Mouse (Mus musculus) liver, embryonic 13.5 days (tissue): ENCODE results near the gene Fbxl22. TPM values are rescaled to one million over a fixed set of nuclear protein-coding genes. Genes with fewer than 3 reads are reported as not detected.

Source experiments
- ATAC-seq: fragments of 200-750 bp; cut with Nextera tagmentation; 2 replicates; pipeline ENCODE4 v1.8.0; 2017; ENCODE audit warnings: low read depth, mild to moderate bottlenecking, moderate number of reproducible peaks, moderate library complexity
- DNase-seq: peaks from one replicate; pipeline ENCODE4 v3.0.0; 2022
- H3K27ac ChIP-seq: fragments of 300-500 bp; sonication (generic); 2 replicates; pipeline ENCODE4 v1.5.1; 2015; ENCODE audit warnings: moderate library complexity, mild to moderate bottlenecking, inconsistent platforms
- H3K27me3 ChIP-seq: fragments of 300-500 bp; sonication (generic); 2 replicates; pipeline ENCODE4 v1.6.1; 2015; ENCODE audit warnings: mild to moderate bottlenecking, inconsistent platforms
- H3K36me3 ChIP-seq: fragments of 300-500 bp; sonication (generic); 2 replicates; pipeline ENCODE4 v1.6.1; 2015; ENCODE audit warnings: mild to moderate bottlenecking, inconsistent platforms
- H3K4me1 ChIP-seq: fragments of 300-500 bp; sonication (generic); replicated peaks from 2 replicates; pipeline ENCODE4 v1.6.1; 2015; ENCODE audit warnings: inconsistent platforms
- H3K4me2 ChIP-seq: fragments of 300-500 bp; sonication (generic); 2 replicates; pipeline ENCODE4 v1.6.1; 2015; ENCODE audit warnings: inconsistent platforms, mild to moderate bottlenecking, moderate library complexity
- H3K4me3 ChIP-seq: fragments of 300-500 bp; sonication (generic); replicated peaks from 2 replicates; pipeline ENCODE4 v1.5.1; 2015; ENCODE audit warnings: mild to moderate bottlenecking, inconsistent platforms
- H3K9ac ChIP-seq: fragments of 300-500 bp; sonication (generic); 2 replicates; pipeline ENCODE4 v1.6.1; 2015; ENCODE audit warnings: mild to moderate bottlenecking, inconsistent platforms
- H3K9me3 ChIP-seq: fragments of 300-500 bp; sonication (generic); replicated peaks from 2 replicates; pipeline ENCODE4 v1.6.1; 2016; ENCODE audit warnings: inconsistent platforms
- WGBS: fragments of 180-500 bp; shearing (Covaris S2); methylation state at CpG from one replicate; pipeline ENCODE4 v1.1.7; 2015; ENCODE audit not compliant: insufficient replicate concordance; 5-methylcytosine and 5-hydroxymethylcytosine counted together
- polyA plus RNA-seq: library from polyadenylated mRNA; unstranded; fragments of >200 nt; fragmentation: Nextera tagmentation; extraction: Ambion mirVana; gene quantifications from 2 replicates; pipeline ENCODE4 v1.2.1, GENCODE M21; 2015

Fbxl22 gene
- 0.68 and 0.82 TPM in 2 replicates for polyA plus RNA-seq

DNA sequence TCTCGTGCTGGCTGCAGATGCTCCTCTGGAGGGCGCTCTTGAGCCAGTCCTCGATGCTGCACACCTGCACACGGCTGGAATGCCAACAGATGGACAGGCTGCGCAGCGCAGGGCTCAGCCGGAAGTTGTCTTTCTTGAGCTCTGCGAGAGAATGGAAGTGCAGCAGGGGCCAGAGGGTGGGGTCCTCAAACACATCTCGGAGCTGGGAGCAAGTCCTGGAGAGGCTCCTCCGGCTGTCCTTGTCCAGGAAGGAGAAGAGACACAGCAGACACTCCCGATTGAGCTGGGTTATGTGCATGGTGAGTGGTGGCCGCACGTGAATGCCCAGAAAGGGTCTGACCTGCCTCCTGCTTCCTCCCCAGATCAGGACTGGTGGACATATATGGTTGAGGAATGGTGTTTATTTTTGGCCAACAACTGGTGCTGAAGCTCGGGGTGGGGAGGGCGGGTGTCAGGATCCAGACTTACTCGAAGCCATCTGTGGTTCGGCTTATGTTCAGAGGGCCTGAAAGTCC lies at the start of gene Fbxl22:
Gene Fbxl22, minus strand, starts transcription at position 338 of the 515 bp plus-strand sequence.
- Histone ChIP-seq H3K9me3 (no peaks in the 10 kb centered on the region), H3K27me3 (no peaks in the 10 kb centered on the region), H3K4me2 (no peak within 1 kb of the TSS), H3K9ac (no peak within 1 kb of the TSS), H3K36me3 (peaks cover 61% of the 10 kb centered on the region), H3K27ac (0 out of 2 replicates have a peak within 1 kb of the TSS, but pooled peaks have one; percentile 95), H3K4me3 (no peak within 1 kb of the TSS), H3K4me1 (peaks cover 53% of the 10 kb centered on the region)
- DNase-seq (peak; percentile 15), ATAC-seq (no peak)
- WGBS: 76% methylated on average over 17 of the region's 17 CpGs

DNA sequence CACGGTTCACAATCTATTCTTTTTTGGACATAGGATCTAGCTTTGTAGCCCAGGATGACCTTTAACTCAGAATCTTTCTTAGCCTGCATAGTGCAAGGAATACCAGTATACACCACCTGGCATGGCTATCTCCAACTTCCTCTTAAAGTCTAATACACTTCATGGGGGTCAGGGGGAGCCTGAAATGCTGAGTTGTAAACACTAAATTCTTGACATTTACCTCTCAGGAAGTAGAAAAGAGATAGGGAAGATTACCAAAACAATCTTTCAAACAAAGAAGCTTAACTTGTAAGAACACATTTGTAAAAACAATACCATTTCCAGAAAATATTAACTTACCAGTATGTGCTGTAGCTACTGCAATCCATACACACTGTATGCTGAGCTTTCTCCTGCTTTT lies 47.8 kb upstream of the Fbxl22 start:
- ATAC-seq: no peak

GRCm38 (mm10) chr9:66561496-66561895 lies 47.1 kb upstream of the Fbxl22 start:
- Histone ChIP-seq H3K27ac (no peak overlapping the region), H3K36me3 (no peaks in the 10 kb centered on the region), H3K4me1 (peaks cover 33% of the 10 kb centered on the region), H3K4me3 (no peak overlapping the region), H3K9me3 (no peaks in the 10 kb centered on the region), H3K9ac (no peak overlapping the region), H3K4me2 (no peak overlapping the region), H3K27me3 (no peaks in the 10 kb centered on the region)
- WGBS: 83% methylated on average over 2 of the region's 2 CpGs
- DNase-seq (no peak), ATAC-seq (no peak)

More for the DNA sequence above, 47.8 kb upstream of the Fbxl22 start:
- no peaks in the 10 kb centered on the region for H3K27me3 ChIP-seq
- H3K9ac ChIP-seq: no peak overlapping the region
- 44% methylated on average over 1 of the region's 1 CpGs for WGBS
- DNase-seq: no peak
- no peak overlapping the region for H3K4me2 ChIP-seq
- H3K36me3 ChIP-seq: no peaks in the 10 kb centered on the region
- no peaks in the 10 kb centered on the region for H3K9me3 ChIP-seq
- H3K27ac ChIP-seq: no peak overlapping the region; the same call in 1 of the 2 replicates
- peaks cover 36% of the 10 kb centered on the region for H3K4me1 ChIP-seq
- no peak overlapping the region for H3K4me3 ChIP-seq

DNA sequence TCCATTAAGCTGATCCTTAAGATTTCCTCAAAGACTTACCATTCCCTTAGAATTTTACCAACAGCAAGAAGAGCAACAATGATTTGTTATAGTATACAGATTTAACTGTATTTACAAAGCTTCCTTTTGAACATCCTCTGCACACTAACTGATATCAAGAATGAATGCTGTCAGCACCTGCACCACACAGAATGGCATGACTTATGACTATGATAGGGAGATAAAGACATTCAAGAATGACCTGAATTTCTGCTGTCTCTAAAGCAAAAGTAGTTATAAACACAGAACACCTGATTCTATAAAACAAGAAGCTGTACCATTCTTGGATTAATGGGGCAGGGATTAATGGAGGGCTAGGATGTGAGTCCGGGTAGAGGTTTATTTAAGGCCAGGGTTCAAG lies 46.3 kb upstream of the Fbxl22 start:
- no peaks in the 10 kb centered on the region for H3K9me3 ChIP-seq
- no peak for ATAC-seq
- H3K36me3 ChIP-seq: no peaks in the 10 kb centered on the region
- 73% methylated on average over 1 of the region's 1 CpGs for WGBS
- H3K4me1 ChIP-seq: peaks cover 33% of the 10 kb centered on the region
- no peak overlapping the region for H3K4me3 ChIP-seq
- H3K27ac ChIP-seq: no peak overlapping the region
- no peak overlapping the region for H3K9ac ChIP-seq
- no peak overlapping the region for H3K4me2 ChIP-seq
- DNase-seq: no peak
- H3K27me3 ChIP-seq: no peaks in the 10 kb centered on the region

- Histone ChIP-seq H3K4me1 (peaks cover 31% of the 10 kb centered on the region), H3K4me2 (no peak overlapping the region), H3K9me3 (no peaks in the 10 kb centered on the region), H3K27me3 (no peaks in the 10 kb centered on the region), H3K4me3 (no peak overlapping the region), H3K36me3 (no peaks in the 10 kb centered on the region), H3K27ac (no peak overlapping the region), H3K9ac (no peak overlapping the region)
- ATAC-seq: no peak
- 22% methylated on average over 2 of the region's 2 CpGs for WGBS
- no peak for DNase-seq
Observed at GRCm38 (mm10) chr9:66560295-66560694, 45.9 kb upstream of the Fbxl22 start.

DNA sequence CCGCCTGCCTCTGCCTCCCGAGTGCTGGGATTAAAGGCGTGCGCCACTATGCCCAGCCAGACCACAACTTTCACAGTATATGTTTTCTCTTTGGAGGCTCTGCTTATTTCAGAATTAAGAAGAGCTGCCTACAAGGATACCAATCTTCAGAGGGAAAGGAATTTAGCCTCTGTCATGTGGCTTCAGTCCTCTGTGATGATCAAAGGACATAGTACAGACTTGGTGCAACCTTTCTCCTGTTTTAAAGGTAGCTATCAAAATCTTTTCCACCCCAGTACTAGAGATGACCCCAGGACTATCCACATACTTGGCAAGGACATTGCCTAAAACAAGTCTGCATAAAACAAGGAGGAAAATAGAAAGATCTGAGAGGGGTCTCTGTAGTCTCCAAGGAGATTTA lies 44.6 kb upstream of the Fbxl22 start:
- no peak overlapping the region for H3K4me2 ChIP-seq
- 83% methylated on average over 4 of the region's 4 CpGs for WGBS

DNA sequence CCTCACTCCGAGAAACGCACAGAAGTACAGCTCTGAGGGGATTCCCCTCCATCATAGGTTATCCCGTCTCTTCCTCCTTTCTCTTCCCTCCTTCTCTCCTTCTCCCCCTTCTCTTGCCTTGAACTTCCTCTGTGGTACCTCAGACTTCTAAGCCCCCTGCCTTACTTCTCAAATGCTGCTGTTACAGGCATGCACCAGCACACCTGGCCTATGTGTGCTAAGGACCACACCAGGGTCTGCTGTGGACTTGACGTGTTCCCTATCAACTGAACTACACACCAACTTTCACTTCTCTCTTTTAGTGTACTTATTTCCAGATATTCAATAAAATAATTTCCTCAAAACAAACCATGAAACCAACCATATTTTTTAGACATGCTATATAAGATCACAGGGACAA lies 28.4 kb upstream of the Fbxl22 start:
- no peaks in the 10 kb centered on the region for H3K9me3 ChIP-seq
- ATAC-seq: no peak
- H3K27me3 ChIP-seq: no peaks in the 10 kb centered on the region
- H3K36me3 ChIP-seq: peaks cover 36% of the 10 kb centered on the region
- H3K4me2 ChIP-seq: no peak overlapping the region
- no peak for DNase-seq
- no peak overlapping the region for H3K27ac ChIP-seq
- no peaks in the 10 kb centered on the region for H3K4me1 ChIP-seq
- H3K4me3 ChIP-seq: no peak overlapping the region
- WGBS: 85% methylated on average over 4 of the region's 4 CpGs
- no peak overlapping the region for H3K9ac ChIP-seq

More for the DNA sequence above, 44.6 kb upstream of the Fbxl22 start:
- H3K36me3 ChIP-seq: no peaks in the 10 kb centered on the region
- H3K27ac ChIP-seq: no peak overlapping the region
- H3K4me3 ChIP-seq: no peak overlapping the region
- H3K27me3 ChIP-seq: no peaks in the 10 kb centered on the region
- ATAC-seq (no peak), DNase-seq (no peak)
- H3K9me3 ChIP-seq: no peaks in the 10 kb centered on the region
- H3K9ac ChIP-seq: no peak overlapping the region
- H3K4me1 ChIP-seq: peaks cover 28% of the 10 kb centered on the region

- DNase-seq (no peak), ATAC-seq (no peak)
Observed at GRCm38 (mm10) chr9:66521595-66521994, 7.2 kb upstream of the Fbxl22 start.

GRCm38 (mm10) chr9:66520299-66520698 lies 5.9 kb upstream of the Fbxl22 start:
- no peak overlapping the region for H3K9ac ChIP-seq
- WGBS: 83% methylated on average over 4 of the region's 4 CpGs
- H3K4me1 ChIP-seq: 0 out of 2 replicates have a peak, but pooled peaks cover under 1% of the 10 kb centered on the region
- DNase-seq (no peak), ATAC-seq (no peak)
- no peaks in the 10 kb centered on the region for H3K27me3 ChIP-seq
- no peak overlapping the region for H3K4me3 ChIP-seq
- peaks cover 73% of the 10 kb centered on the region for H3K36me3 ChIP-seq
- H3K9me3 ChIP-seq: no peaks in the 10 kb centered on the region
- no peak overlapping the region for H3K4me2 ChIP-seq
- H3K27ac ChIP-seq: no peak overlapping the region

More at GRCm38 (mm10) chr9:66521595-66521994, 7.2 kb upstream of the Fbxl22 start:
- Histone ChIP-seq H3K27me3 (no peaks in the 10 kb centered on the region), H3K36me3 (peaks cover 73% of the 10 kb centered on the region), H3K4me1 (no peaks in the 10 kb centered on the region), H3K9ac (no peak overlapping the region), H3K4me3 (no peak overlapping the region), H3K4me2 (no peak overlapping the region), H3K9me3 (no peaks in the 10 kb centered on the region), H3K27ac (no peak overlapping the region)
- WGBS: 88% methylated on average over 3 of the region's 3 CpGs

- WGBS: 84% methylated on average over 5 of the region's 5 CpGs
- Histone ChIP-seq H3K36me3 (peaks cover 74% of the 10 kb centered on the region), H3K9ac (no peak overlapping the region), H3K9me3 (no peaks in the 10 kb centered on the region), H3K4me2 (no peak overlapping the region), H3K27ac (no peak overlapping the region), H3K4me1 (0 out of 2 replicates have a peak, but pooled peaks cover 7% of the 10 kb centered on the region), H3K4me3 (no peak overlapping the region), H3K27me3 (no peaks in the 10 kb centered on the region)
- no peak for DNase-seq
- no peak for ATAC-seq
Observed at GRCm38 (mm10) chr9:66518901-66519300, 4.5 kb upstream of the Fbxl22 start.

- Histone ChIP-seq H3K9ac (no peak overlapping the region), H3K9me3 (no peaks in the 10 kb centered on the region), H3K27ac (no peak overlapping the region), H3K4me1 (peaks cover 14% of the 10 kb centered on the region), H3K27me3 (no peaks in the 10 kb centered on the region), H3K4me3 (no peak overlapping the region), H3K4me2 (no peak overlapping the region), H3K36me3 (peaks cover 70% of the 10 kb centered on the region)
- DNase-seq (no peak), ATAC-seq (no peak)
- WGBS: 89% methylated on average over 5 of the region's 5 CpGs
Observed at GRCm38 (mm10) chr9:66518251-66518650, 3.9 kb upstream of the Fbxl22 start.

GRCm38 (mm10) chr9:66517746-66518145 lies 3.4 kb upstream of the Fbxl22 start:
- peaks cover 19% of the 10 kb centered on the region for H3K4me1 ChIP-seq
- DNase-seq: no peak
- no peaks in the 10 kb centered on the region for H3K27me3 ChIP-seq
- no peak overlapping the region for H3K4me2 ChIP-seq
- no peak overlapping the region for H3K4me3 ChIP-seq
- H3K27ac ChIP-seq: no peak overlapping the region
- H3K36me3 ChIP-seq: peaks cover 65% of the 10 kb centered on the region
- no peak overlapping the region for H3K9ac ChIP-seq
- WGBS: 89% methylated on average over 10 of the region's 10 CpGs
- no peaks in the 10 kb centered on the region for H3K9me3 ChIP-seq
- ATAC-seq: no peak
